Mouse (Mus musculus) forebrain, embryonic 10.5 days (tissue): ENCODE results near the gene Tmem53. TPM values are rescaled to one million over a fixed set of nuclear protein-coding genes. Genes with fewer than 3 reads are reported as not detected.
A peak's percentile ranks its signal among the peaks of the same experiment; 100 is the strongest.

Experiments
- DNase-seq: peaks from one replicate; pipeline ENCODE4 v3.0.0-alpha.2; 2017; ENCODE audit warnings: low spot score; ENCODE audit errors: extremely low spot score
- H3K27ac ChIP-seq: fragments of 300-500 bp; sonication (generic); 2 replicates; pipeline ENCODE4 v1.5.1; 2016; ENCODE audit warnings: mild to moderate bottlenecking
- H3K27me3 ChIP-seq: fragments of 300-500 bp; sonication (generic); 2 replicates; pipeline ENCODE4 v1.6.1; 2016; ENCODE audit warnings: mild to moderate bottlenecking; ENCODE audit not compliant: poor library complexity, severe bottlenecking
- H3K36me3 ChIP-seq: fragments of 300-500 bp; sonication (generic); replicated peaks from 2 replicates; pipeline ENCODE4 v1.6.1; 2016; ENCODE audit warnings: mild to moderate bottlenecking, moderate library complexity
- H3K4me1 ChIP-seq: fragments of 300-500 bp; sonication (generic); 2 replicates; pipeline ENCODE4 v1.6.1; 2016
- H3K4me3 ChIP-seq: fragments of 300-500 bp; sonication (generic); 2 replicates; pipeline ENCODE4 v1.5.1; 2016; ENCODE audit warnings: mild to moderate bottlenecking, moderate library complexity
- H3K9me3 ChIP-seq: fragments of 300-500 bp; sonication (generic); 2 replicates; pipeline ENCODE4 v1.6.1; 2016; ENCODE audit warnings: mild to moderate bottlenecking, moderate library complexity
- WGBS: fragments of 180-500 bp; shearing (Covaris S2); methylation state at CpG from one replicate; pipeline ENCODE4 v1.1.7; 2016; 5-methylcytosine and 5-hydroxymethylcytosine counted together
- polyA plus RNA-seq: library from polyadenylated mRNA; unstranded; fragments of >200 nt; fragmentation: Nextera tagmentation; extraction: Ambion mirVana; gene quantifications from 2 replicates; pipeline ENCODE4 v1.2.1, GENCODE M21; 2016

Gene Tmem53
- polyA plus RNA-seq, 1 experiment from 2014 or later = 7.8 TPM

- H3K36me3 ChIP-seq = no peaks in the 10 kb centered on the region
- no peak for DNase-seq
- 1% methylated on average over 4 of the region's 4 CpGs for WGBS
- peak overlapping the region; percentile 30 for H3K4me3 ChIP-seq
- peaks cover 93% of the 10 kb centered on the region for H3K27me3 ChIP-seq
- peak overlapping the region; percentile 66 for H3K27ac ChIP-seq
- peaks cover 42% of the 10 kb centered on the region for H3K4me1 ChIP-seq
- peaks cover 3% of the 10 kb centered on the region; the same call in 1 of the 2 replicates for H3K9me3 ChIP-seq
Observed at GRCm38 (mm10) chr4:117313085-117313424, 61.3 kb downstream of the Tmem53 start.

DNA sequence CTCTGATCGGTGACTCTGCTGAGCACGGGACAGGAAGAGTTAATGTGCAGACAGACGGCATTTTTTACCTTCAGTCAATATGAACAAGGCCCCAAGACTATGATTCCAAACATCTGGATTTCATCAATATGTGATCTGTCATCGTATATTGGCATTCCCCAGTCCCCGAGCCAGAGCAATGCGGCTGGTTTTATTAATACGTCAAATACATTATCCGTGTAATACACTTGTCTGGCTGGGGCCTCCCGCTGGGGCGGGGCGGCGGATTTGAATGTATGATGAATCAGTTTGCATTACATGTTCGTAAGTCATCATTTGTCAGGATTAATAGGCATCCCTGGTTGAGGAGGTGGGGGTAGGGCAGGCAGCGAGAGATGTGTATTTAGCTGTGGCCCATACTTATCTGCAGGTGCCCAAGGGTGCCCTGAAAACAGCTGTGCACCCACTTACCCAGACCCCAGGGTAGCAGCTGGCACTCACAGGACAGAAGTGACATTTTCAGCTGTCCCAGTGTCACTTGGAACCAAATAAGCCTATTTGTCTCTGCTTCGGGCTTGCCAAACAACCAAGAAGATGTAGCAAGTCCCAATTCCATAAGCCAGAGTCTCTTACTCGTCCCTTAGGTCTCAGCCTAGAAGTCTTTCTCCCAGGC is 63.2 kb downstream of the Tmem53 start:
- peaks cover 44% of the 10 kb centered on the region for H3K4me1 ChIP-seq

DNA sequence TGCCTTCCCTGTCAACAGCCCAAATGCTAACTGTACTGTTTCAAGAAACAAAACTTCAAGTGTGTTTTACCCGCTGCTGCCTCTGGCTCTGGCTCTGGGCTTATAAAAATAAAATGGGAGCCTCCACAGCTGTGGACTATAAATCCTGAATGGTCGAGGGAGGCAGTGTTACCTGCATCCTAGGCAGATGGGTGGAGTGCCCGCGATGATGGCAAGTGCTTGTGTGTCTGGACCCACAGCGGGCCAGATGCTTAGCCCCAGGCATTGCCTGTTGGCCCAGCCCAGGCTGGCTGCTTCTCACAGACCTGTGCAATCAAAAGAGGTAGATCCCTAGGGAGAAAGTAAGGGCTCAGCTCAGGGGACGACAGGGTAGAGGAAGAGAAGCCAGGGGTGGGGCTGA is 65.0 kb downstream of the Tmem53 start:
- H3K4me1 ChIP-seq = peaks cover 41% of the 10 kb centered on the region
- no peaks in the 10 kb centered on the region for H3K9me3 ChIP-seq
- no peaks in the 10 kb centered on the region for H3K36me3 ChIP-seq
- 54% methylated on average over 6 of the region's 6 CpGs for WGBS
- no peak overlapping the region for H3K4me3 ChIP-seq
- H3K27ac ChIP-seq = no peak overlapping the region
- DNase-seq = no peak
- peaks cover 100% of the 10 kb centered on the region for H3K27me3 ChIP-seq

More for the DNA sequence above, 63.2 kb downstream of the Tmem53 start:
- Histone ChIP-seq H3K36me3 (no peaks in the 10 kb centered on the region), H3K27ac (no peak overlapping the region), H3K9me3 (no peaks in the 10 kb centered on the region), H3K27me3 (peaks cover 100% of the 10 kb centered on the region), H3K4me3 (no peak overlapping the region)
- 82% methylated on average over 16 of the region's 16 CpGs for WGBS
- no peak for DNase-seq

GRCm38 (mm10) chr4:117317701-117318190 is 66.0 kb downstream of the Tmem53 start:
- Histone ChIP-seq H3K36me3 (no peaks in the 10 kb centered on the region), H3K4me1 (peaks cover 39% of the 10 kb centered on the region), H3K4me3 (0 out of 2 replicates have a peak overlapping the region, but pooled peaks have one; percentile 1), H3K9me3 (no peaks in the 10 kb centered on the region), H3K27ac (no peak overlapping the region), H3K27me3 (peaks cover 100% of the 10 kb centered on the region)
- no peak for DNase-seq
- 19% methylated on average over 18 of the region's 18 CpGs for WGBS

Other genes with a start within 250 kb of the Tmem53 start
- 52.1 and 55.5 TPM in 2 replicates for gene Eif2b3, start 232.5 kb upstream of the Tmem53 start, polyA plus RNA-seq
- 7.3 TPM in 2 replicates for gene Ptch2, start 155.9 kb upstream of the Tmem53 start, polyA plus RNA-seq
- 4.9 and 5.3 TPM in 2 replicates for gene Btbd19, start 126.2 kb upstream of the Tmem53 start, polyA plus RNA-seq
- gene Tctex1d4, start 125.2 kb upstream of the Tmem53 start, polyA plus RNA-seq = not detected in 2 replicates
- gene Plk3, start 118.0 kb upstream of the Tmem53 start, polyA plus RNA-seq = 12.8 and 14.0 TPM in 2 replicates
- 878 and 901 TPM in 2 replicates for gene Rps8, start 95.7 kb upstream of the Tmem53 start, polyA plus RNA-seq
- gene Kif2c, start 69.3 kb upstream of the Tmem53 start, polyA plus RNA-seq = 117 and 119 TPM in 2 replicates
- gene Armh1, start 174 bp downstream of the Tmem53 start, polyA plus RNA-seq = 0.15 and 0.53 TPM in 2 replicates
- gene Rnf220, start 245.1 kb downstream of the Tmem53 start, polyA plus RNA-seq = 94.3 and 98.2 TPM in 2 replicates